Mouse (Mus musculus) liver, adult 2 months (tissue): Measurements from ENCODE around the gene Zfp503. TPM values are rescaled to one million over a fixed set of nuclear protein-coding genes. Genes with fewer than 3 reads are reported as not detected.

Source experiments
- DNase-seq: peaks from one replicate; pipeline ENCODE4 v3.0.0-alpha.2; 2011; ENCODE audit warnings: low read depth, low spot score; ENCODE audit errors: extremely low read depth
- H3K27ac ChIP-seq: fragments of 200-500 bp; replicated peaks from 2 replicates; pipeline ENCODE4 v1.5.1; 2012; ENCODE audit warnings: low read depth, mild to moderate bottlenecking, control low read depth, inconsistent platforms, low read length; ENCODE audit not compliant: insufficient read depth
- H3K27me3 ChIP-seq: fragments of 200-500 bp; 2 replicates; pipeline ENCODE4 v1.6.1; 2012; ENCODE audit warnings: mild to moderate bottlenecking, moderate library complexity, low read length, inconsistent platforms; ENCODE audit not compliant: control insufficient read depth, insufficient read depth
- H3K36me3 ChIP-seq: fragments of 200-500 bp; 2 replicates; pipeline ENCODE4 v1.6.1; 2012; ENCODE audit warnings: low read length, inconsistent platforms; ENCODE audit not compliant: control insufficient read depth, insufficient read depth
- H3K4me1 ChIP-seq: fragments of 200-500 bp; 2 replicates; pipeline ENCODE4 v1.6.1; 2011; ENCODE audit warnings: low read length; ENCODE audit not compliant: control insufficient read depth, insufficient read depth
- H3K4me3 ChIP-seq: fragments of 200-500 bp; 2 replicates; pipeline ENCODE4 v1.5.1; 2011; ENCODE audit warnings: low read depth, mild to moderate bottlenecking, control low read depth, low read length, moderate library complexity; ENCODE audit not compliant: insufficient read depth
- H3K79me2 ChIP-seq: fragments of 200-500 bp; 2 replicates; pipeline ENCODE4 v1.6.1; 2012; ENCODE audit warnings: inconsistent platforms, mild to moderate bottlenecking, low read length, moderate library complexity; ENCODE audit not compliant: control insufficient read depth, insufficient read depth
- H3K9ac ChIP-seq: fragments of 200-500 bp; 2 replicates; pipeline ENCODE4 v1.6.1; 2012; ENCODE audit warnings: low read depth, mild to moderate bottlenecking, control low read depth, inconsistent platforms, low read length
- CTCF ChIP-seq: fragments of 200-500 bp; IDR thresholded peaks from 2 replicates; pipeline ENCODE4 v1.5.1; 2011; ENCODE audit warnings: low read depth, low read length, control low read depth
- POLR2A ChIP-seq: fragments of 200-500 bp; IDR thresholded peaks from 2 replicates; pipeline ENCODE4 v1.6.1; 2011; ENCODE audit warnings: low read length, control low read depth; ENCODE audit not compliant: insufficient read depth; ENCODE audit errors: extremely low read depth
- WGBS: fragments of 180-500 bp; shearing (Covaris S2); methylation state at CpG from one replicate; pipeline ENCODE4 v1.1.7; 2018; 5-methylcytosine and 5-hydroxymethylcytosine counted together
- polyA plus RNA-seq: library from polyadenylated mRNA; depleted of rRNA; stranded (reverse); fragments of >200 nt; gene quantifications from 2 replicates; pipeline ENCODE4 v1.2.3, GENCODE M21; 2012
- total RNA-seq: library from RNA; depleted of rRNA; stranded (reverse); fragments of >200 nt; gene quantifications from 2 replicates; pipeline ENCODE4 v1.2.3, GENCODE M21; 2014

Gene Zfp503
- total and polyA plus RNA-seq, 2 experiments: 0.37 to 1.7 TPM

GRCm38 (mm10) chr14:21999588-21999987 is 10.2 kb upstream of the Zfp503 start:
- no peaks in the 10 kb centered on the region for H3K79me2 ChIP-seq
- no peak for DNase-seq
- H3K9ac ChIP-seq: no peak overlapping the region
- WGBS: 80% methylated on average over 4 of the region's 4 CpGs
- no peak overlapping the region for H3K4me3 ChIP-seq
- H3K27me3 ChIP-seq: no peaks in the 10 kb centered on the region; the same call in 1 of the 2 replicates
- TF ChIP-seq POLR2A: no peak
- no peak for TF ChIP-seq CTCF
- no peak overlapping the region for H3K27ac ChIP-seq
- no peaks in the 10 kb centered on the region for H3K36me3 ChIP-seq
- no peaks in the 10 kb centered on the region for H3K4me1 ChIP-seq

DNA sequence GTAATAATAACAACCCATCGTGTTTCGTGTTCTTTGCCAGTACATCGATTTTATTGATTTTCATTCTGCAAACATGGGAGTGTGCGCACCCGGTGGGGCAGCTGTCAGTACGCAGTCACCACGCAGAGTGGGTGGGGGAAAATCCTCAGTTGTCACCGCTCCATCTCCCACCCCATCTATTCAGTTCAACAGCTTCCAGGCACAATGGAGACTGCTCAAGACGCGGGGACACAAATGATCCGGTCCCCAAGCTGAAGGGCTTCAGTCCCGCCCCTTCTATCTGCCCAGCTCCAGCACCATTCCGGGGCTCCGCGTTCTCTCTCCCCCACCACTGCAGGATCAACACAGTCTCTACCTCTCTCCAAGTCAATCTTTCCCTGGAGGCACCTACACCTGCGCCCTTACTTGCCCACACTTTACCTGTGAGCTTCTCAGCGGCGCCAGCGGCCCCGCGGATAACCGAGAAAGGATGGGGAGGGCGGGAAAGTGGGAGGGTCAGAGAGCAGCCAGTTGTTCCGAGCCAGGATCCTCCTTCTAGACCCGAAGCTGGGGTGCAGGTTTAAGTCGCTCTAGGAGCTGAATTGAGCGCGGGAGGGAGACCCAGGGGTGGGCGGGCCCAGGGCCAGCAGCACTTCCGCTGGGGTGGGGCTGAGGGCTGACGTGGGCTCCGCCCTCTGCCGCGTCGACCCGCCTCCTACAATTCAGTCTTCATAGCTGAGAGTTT is 5.8 kb upstream of the Zfp503 start:
- 0 out of 2 replicates have a peak, but pooled peaks cover 4% of the 10 kb centered on the region for H3K4me1 ChIP-seq
- H3K9ac ChIP-seq: peak overlapping the region; percentile 24
- H3K36me3 ChIP-seq: no peaks in the 10 kb centered on the region
- peak overlapping the region; percentile 60 for H3K4me3 ChIP-seq
- DNase-seq: peak; percentile 65
- H3K27me3 ChIP-seq: peaks cover 4% of the 10 kb centered on the region
- 2% methylated on average over 36 of the region's 36 CpGs for WGBS
- peak overlapping the region; percentile 53 for H3K27ac ChIP-seq
- no peaks in the 10 kb centered on the region for H3K79me2 ChIP-seq
- TF ChIP-seq POLR2A: 0 out of 2 replicates have a peak, but pooled peaks have one; percentile 35
- TF ChIP-seq CTCF: no peak

GRCm38 (mm10) chr14:21994061-21994990 is 4.9 kb upstream of the Zfp503 start:
- Histone ChIP-seq H3K79me2 (no peaks in the 10 kb centered on the region), H3K27ac (peak overlapping the region; percentile 2; the same call in 1 of the 2 replicates), H3K27me3 (peaks cover 7% of the 10 kb centered on the region), H3K9ac (peak overlapping the region; percentile 47), H3K4me1 (0 out of 2 replicates have a peak, but pooled peaks cover 4% of the 10 kb centered on the region), H3K36me3 (no peaks in the 10 kb centered on the region), H3K4me3 (peak overlapping the region; percentile 46)
- TF ChIP-seq POLR2A: no peak
- TF ChIP-seq CTCF: no peak
- DNase-seq: no peak
- 10% methylated on average over 44 of the region's 44 CpGs for WGBS

GRCm38 (mm10) chr14:21993251-21994060 is 4.1 kb upstream of the Zfp503 start:
- H3K27ac ChIP-seq: peak overlapping the region; percentile 2; the same call in 1 of the 2 replicates
- H3K4me1 ChIP-seq: 0 out of 2 replicates have a peak, but pooled peaks cover 4% of the 10 kb centered on the region
- peak; percentile 35 for DNase-seq
- WGBS: 28% methylated on average over 14 of the region's 14 CpGs
- no peaks in the 10 kb centered on the region for H3K79me2 ChIP-seq
- no peak for TF ChIP-seq POLR2A
- no peak for TF ChIP-seq CTCF
- no peaks in the 10 kb centered on the region for H3K36me3 ChIP-seq
- peaks cover 9% of the 10 kb centered on the region for H3K27me3 ChIP-seq
- H3K4me3 ChIP-seq: peak overlapping the region; percentile 46
- H3K9ac ChIP-seq: peak overlapping the region; percentile 47; the same call in 1 of the 2 replicates

DNA sequence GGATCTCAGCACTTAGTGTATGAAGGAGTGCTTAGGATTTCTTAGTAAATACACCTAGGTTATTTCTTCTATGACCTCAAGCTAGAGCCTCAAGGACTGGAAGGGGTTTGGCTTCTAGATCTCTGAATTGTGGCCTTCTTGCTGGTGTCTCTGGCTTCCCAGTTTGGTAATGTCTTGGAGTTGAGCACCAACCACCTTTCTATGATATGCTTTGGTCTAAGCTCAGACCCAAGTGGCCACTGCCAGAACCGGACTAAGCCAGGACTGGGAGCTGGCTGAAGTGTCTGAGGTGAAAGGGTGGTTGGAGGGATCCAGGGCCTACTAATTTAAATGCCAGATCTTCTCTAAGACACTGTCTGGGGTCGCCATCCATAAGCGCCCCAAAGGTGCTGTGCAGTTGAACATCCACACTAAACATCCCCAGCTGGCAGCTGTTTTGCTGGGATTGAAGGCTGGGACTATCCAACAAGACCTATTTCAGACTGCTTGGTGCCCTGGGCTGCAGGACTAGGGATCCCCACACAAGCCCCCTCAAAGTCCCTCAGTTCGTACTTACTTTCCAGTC is 3.0 kb upstream of the Zfp503 start:
- H3K36me3 ChIP-seq: no peaks in the 10 kb centered on the region
- no peak overlapping the region for H3K27ac ChIP-seq
- H3K4me3 ChIP-seq: no peak overlapping the region
- WGBS: 87% methylated on average over 4 of the region's 4 CpGs
- 0 out of 2 replicates have a peak, but pooled peaks cover 4% of the 10 kb centered on the region for H3K4me1 ChIP-seq
- no peak for TF ChIP-seq CTCF
- no peak for TF ChIP-seq POLR2A
- H3K9ac ChIP-seq: no peak overlapping the region
- no peak for DNase-seq
- peaks cover 14% of the 10 kb centered on the region for H3K27me3 ChIP-seq
- H3K79me2 ChIP-seq: no peaks in the 10 kb centered on the region
